Mouse (Mus musculus): Measurements from ENCODE around the gene Ngdn. TPM values are rescaled to one million over a fixed set of nuclear protein-coding genes. Genes with fewer than 3 reads are reported as not detected.

Ngdn gene
- polyA plus RNA-seq, 1 experiment from 2014 or later: 55.7 TPM

DNA sequence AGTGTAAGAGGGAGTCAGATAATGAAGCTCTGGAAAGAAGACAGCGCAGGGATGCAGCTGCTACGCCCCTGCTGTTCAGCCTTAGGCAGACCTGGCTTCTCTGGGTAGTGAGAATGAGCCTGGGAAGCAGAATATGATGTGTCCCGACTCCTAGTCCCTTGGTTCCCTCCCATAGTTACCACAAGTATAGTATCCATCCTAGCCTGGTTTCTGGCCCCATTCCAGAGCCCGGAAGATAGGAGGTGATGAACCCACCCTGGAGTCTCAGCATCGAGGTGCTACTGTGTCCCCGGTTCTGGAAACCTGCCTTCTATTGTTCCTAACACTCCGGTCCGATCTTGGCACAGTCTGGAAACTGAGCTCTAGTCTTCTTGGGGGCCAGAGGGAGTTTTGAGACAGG lies 6.8 kb upstream of the Ngdn start:
- ATAC-seq (ENCODE audit: insufficient number of reproducible peaks, low FRiP score): no peak
- Histone ChIP-seq H3K9ac (no peak overlapping the region), H3K4me2 (no peak overlapping the region), H3K27me3 (replicated peaks) (peaks cover 6% of the 10 kb centered on the region), H3K4me3 (no peak overlapping the region), H3K9me3 (replicated peaks) (peaks cover 3% of the 10 kb centered on the region), H3K27ac (ENCODE audit: poor library complexity, severe bottlenecking) (peak overlapping the region; percentile 65), H3K36me3 (no peaks in the 10 kb centered on the region), H3K4me1 (replicated peaks) (peaks cover 55% of the 10 kb centered on the region)
- 71% methylated on average over 8 of the region's 8 CpGs for WGBS

DNA sequence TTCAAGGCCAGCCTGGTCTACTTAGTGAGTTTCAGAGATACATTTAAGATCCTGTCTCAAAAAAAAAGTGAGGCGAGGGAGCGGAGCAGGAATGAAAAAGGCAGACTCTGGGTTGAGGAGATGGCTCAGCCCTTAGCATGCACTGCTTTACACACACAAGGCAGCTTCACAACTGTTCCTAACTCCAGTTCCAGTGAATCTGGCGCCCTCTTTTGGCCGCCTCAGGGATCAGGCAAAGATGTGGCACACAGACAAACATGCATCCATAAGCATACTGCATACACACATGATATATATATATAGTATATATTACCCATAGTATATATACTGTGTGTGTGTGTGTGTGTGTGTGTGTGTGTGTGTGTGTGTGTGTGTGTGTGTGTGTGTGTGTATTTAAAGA lies 4.1 kb upstream of the Ngdn start:
- Histone ChIP-seq H3K9me3 (replicated peaks) (peaks cover 3% of the 10 kb centered on the region), H3K27ac (ENCODE audit: poor library complexity, severe bottlenecking) (no peak overlapping the region), H3K4me2 (no peak overlapping the region), H3K4me1 (replicated peaks) (peaks cover 29% of the 10 kb centered on the region), H3K9ac (no peak overlapping the region), H3K36me3 (no peaks in the 10 kb centered on the region), H3K27me3 (replicated peaks) (peaks cover 6% of the 10 kb centered on the region), H3K4me3 (no peak overlapping the region)
- ATAC-seq (ENCODE audit: insufficient number of reproducible peaks, low FRiP score): no peak
- WGBS: 63% methylated on average over 4 of the region's 4 CpGs

DNA sequence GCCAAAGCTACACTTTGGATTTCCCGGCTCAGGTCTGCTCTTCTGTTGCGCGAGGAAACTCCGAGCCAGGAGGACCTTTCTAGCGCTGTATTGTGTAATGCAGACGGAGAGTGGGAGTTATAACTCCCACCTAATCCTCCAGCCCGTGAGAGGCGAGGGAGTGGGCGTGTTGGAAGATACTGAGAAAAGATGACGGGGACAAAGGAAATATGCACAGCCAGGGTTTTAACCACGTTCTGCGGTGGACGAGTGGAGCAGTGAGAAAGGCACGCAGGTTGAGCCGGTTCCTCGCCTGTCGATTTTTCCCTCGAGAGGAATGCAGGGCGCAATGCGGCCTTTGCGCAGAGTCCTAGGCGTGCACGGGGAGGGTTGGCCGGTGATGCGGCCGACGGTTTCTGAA lies 663 bp upstream of the Ngdn start:
- Histone ChIP-seq H3K27me3 (replicated peaks) (no peaks in the 10 kb centered on the region), H3K4me2 (peak overlapping the region; percentile 81), H3K27ac (ENCODE audit: poor library complexity, severe bottlenecking) (peak overlapping the region; percentile 96), H3K9me3 (replicated peaks) (peaks cover 3% of the 10 kb centered on the region), H3K36me3 (peaks cover 19% of the 10 kb centered on the region), H3K9ac (peak overlapping the region; percentile 71), H3K4me3 (peak overlapping the region; percentile 54), H3K4me1 (replicated peaks) (peaks cover 12% of the 10 kb centered on the region)
- ATAC-seq (ENCODE audit: insufficient number of reproducible peaks, low FRiP score): peak; percentile 60
- under 1% methylated on average over 27 of the region's 27 CpGs for WGBS

DNA sequence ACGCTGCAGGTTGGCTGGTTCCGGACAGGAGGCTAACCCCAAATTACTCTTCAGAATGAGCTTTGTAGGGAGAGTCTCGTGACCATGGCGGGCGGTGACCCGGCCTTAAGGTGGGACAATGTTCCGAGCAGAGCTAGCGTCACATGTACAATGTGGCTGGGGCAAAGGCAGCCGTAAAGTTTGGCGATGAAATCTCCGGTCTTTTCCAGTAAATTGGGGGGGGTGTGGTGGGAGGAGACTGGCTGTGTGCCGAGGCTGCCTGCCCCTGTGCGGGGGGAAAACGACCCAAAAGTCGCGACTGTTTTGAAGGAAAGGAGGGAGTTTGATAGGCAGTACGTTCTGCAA lies 485 bp downstream of the Ngdn start:
- peak overlapping the region; percentile 83 for H3K4me2 ChIP-seq
- no peaks in the 10 kb centered on the region for H3K27me3 ChIP-seq (replicated peaks)
- peak overlapping the region; percentile 71 for H3K9ac ChIP-seq
- peaks cover 3% of the 10 kb centered on the region for H3K9me3 ChIP-seq (replicated peaks)
- H3K36me3 ChIP-seq: peaks cover 25% of the 10 kb centered on the region
- H3K4me3 ChIP-seq: peak overlapping the region; percentile 59
- H3K27ac ChIP-seq (ENCODE audit: poor library complexity, severe bottlenecking): peak overlapping the region; percentile 44; the same call in 1 of the 2 replicates
- ATAC-seq (ENCODE audit: insufficient number of reproducible peaks, low FRiP score): peak; percentile 20; the same call in 1 of the 2 replicates
- WGBS: under 1% methylated on average over 17 of the region's 17 CpGs
- peaks cover 6% of the 10 kb centered on the region; the same call in 1 of the 2 replicates for H3K4me1 ChIP-seq (replicated peaks)

DNA sequence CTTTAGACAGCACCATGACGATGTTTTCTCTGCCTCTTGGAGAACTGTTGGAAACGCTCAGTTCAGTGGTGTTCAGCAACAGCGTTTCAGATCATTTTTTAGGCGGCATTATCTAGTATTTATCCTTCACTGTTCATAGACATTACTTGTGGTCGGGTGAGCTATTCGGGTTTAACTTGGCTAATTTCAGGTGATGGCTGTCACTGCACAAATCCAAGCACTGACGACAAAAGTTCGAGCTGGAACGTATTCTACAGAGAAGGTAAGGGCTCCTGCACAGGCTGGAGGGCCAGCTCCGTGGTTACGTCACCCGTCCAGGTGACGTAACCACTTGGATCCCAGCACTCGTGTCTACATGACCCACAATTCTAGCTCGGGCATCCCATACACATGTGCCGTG lies 1.6 kb downstream of the Ngdn start:
- peaks cover 36% of the 10 kb centered on the region for H3K36me3 ChIP-seq
- H3K4me2 ChIP-seq: no peak overlapping the region
- no peak for ATAC-seq (ENCODE audit: insufficient number of reproducible peaks, low FRiP score)
- 89% methylated on average over 16 of the region's 16 CpGs for WGBS
- H3K9me3 ChIP-seq (replicated peaks): no peaks in the 10 kb centered on the region
- peaks cover 6% of the 10 kb centered on the region; the same call in 1 of the 2 replicates for H3K4me1 ChIP-seq (replicated peaks)
- no peak overlapping the region for H3K9ac ChIP-seq
- H3K27me3 ChIP-seq (replicated peaks): no peaks in the 10 kb centered on the region
- H3K4me3 ChIP-seq: no peak overlapping the region
- no peak overlapping the region for H3K27ac ChIP-seq (ENCODE audit: poor library complexity, severe bottlenecking)

DNA sequence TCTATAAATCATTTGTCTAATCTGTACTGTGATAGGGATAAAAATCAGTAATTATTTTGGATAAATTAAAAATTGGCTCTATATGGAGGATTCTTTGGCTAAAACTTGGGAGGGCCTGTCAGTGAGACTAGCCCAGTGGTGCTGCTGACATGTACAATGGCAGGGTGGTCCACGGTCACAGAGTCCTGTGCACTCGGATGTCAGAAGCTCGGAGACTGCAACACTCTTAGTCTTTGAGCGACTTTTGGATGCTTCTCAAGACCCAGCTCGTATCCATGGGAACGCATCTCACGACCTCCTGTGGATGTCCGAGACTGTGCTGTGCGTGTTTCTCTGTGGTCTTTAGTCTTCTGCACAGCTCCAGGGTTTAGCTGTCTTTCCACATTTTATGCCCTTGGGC lies 5.1 kb downstream of the Ngdn start:
- no peaks in the 10 kb centered on the region for H3K9me3 ChIP-seq (replicated peaks)
- ATAC-seq (ENCODE audit: insufficient number of reproducible peaks, low FRiP score): no peak
- 90% methylated on average over 9 of the region's 9 CpGs for WGBS
- peaks cover 69% of the 10 kb centered on the region for H3K36me3 ChIP-seq
- H3K9ac ChIP-seq: no peak overlapping the region
- no peak overlapping the region for H3K4me3 ChIP-seq
- no peaks in the 10 kb centered on the region for H3K27me3 ChIP-seq (replicated peaks)
- no peak overlapping the region for H3K27ac ChIP-seq (ENCODE audit: poor library complexity, severe bottlenecking)
- H3K4me2 ChIP-seq: no peak overlapping the region
- H3K4me1 ChIP-seq (replicated peaks): 0 out of 2 replicates have a peak, but pooled peaks cover 6% of the 10 kb centered on the region

DNA sequence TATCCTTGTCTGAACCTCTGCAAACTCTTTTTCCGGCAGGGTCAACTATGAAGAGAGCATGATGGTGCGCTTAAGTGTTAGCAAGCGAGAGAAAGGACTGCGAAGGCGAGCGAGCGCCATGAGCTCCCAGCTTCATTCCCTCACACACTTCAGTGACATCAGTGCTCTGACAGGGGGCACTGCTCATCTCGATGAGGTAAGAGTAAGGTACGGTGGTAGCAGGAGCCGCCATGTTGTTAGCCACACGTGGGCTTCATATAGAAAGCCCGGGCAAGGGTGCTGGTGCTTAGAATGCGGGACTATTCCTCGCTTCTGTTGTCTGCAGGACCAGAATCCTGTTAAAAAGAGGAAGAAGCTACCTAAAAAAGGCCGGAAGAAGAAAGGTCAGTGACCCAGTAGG lies 7.8 kb downstream of the Ngdn start:
- Histone ChIP-seq H3K4me1 (replicated peaks) (peaks cover 9% of the 10 kb centered on the region), H3K4me2 (no peak overlapping the region), H3K27me3 (replicated peaks) (no peaks in the 10 kb centered on the region), H3K36me3 (peaks cover 64% of the 10 kb centered on the region), H3K9ac (no peak overlapping the region), H3K4me3 (no peak overlapping the region), H3K9me3 (replicated peaks) (no peaks in the 10 kb centered on the region), H3K27ac (ENCODE audit: poor library complexity, severe bottlenecking) (no peak overlapping the region)
- 87% methylated on average over 15 of the region's 15 CpGs for WGBS
- ATAC-seq (ENCODE audit: insufficient number of reproducible peaks, low FRiP score): no peak

DNA sequence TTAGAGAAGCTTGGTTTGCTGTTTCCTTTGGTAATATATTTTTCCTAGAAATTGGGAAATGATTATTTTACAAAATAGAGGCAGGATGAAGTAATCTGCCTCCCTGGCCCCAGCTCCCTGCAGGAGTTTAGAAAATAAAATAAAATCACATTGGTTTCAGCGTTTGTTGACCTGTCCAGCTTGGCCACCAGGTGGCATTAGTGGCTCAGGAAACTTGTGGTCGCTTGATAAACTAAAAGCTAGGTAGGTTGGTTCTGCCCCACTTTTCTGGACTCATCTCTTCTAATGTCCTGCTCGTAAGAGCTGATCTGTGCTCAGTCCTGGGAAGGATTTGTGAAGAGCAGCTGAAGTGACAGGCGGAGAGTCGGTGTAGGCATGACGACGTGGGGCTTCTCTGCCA lies 9.0 kb downstream of the Ngdn start:
- Histone ChIP-seq H3K27me3 (replicated peaks) (no peaks in the 10 kb centered on the region), H3K9ac (no peak overlapping the region), H3K4me3 (no peak overlapping the region), H3K4me2 (no peak overlapping the region), H3K4me1 (replicated peaks) (peaks cover 10% of the 10 kb centered on the region), H3K9me3 (replicated peaks) (no peaks in the 10 kb centered on the region), H3K27ac (ENCODE audit: poor library complexity, severe bottlenecking) (no peak overlapping the region), H3K36me3 (peaks cover 57% of the 10 kb centered on the region)
- no peak for ATAC-seq (ENCODE audit: insufficient number of reproducible peaks, low FRiP score)
- 64% methylated on average over 7 of the region's 7 CpGs for WGBS

DNA sequence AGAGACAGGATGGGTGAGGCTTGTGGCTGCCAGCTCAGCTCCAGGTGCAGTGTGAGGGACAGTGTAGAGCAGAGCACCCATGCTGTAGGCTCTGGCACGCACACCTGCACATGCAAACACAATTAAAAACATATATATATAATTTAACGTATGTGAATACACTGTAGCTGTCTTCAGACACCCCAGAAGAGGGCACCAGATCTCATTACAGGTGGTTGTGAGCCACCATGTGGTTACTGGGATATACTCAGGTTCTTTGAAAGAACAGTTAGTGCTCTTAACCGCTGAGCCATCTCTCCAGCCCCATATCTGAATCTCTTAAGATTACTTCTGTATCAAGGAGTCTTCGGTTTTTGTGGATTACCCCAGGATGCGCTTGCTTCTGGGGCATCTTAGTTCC lies 10.3 kb downstream of the Ngdn start:
- no peak overlapping the region for H3K9ac ChIP-seq
- no peaks in the 10 kb centered on the region for H3K27me3 ChIP-seq (replicated peaks)
- H3K27ac ChIP-seq (ENCODE audit: poor library complexity, severe bottlenecking): no peak overlapping the region
- no peak for ATAC-seq (ENCODE audit: insufficient number of reproducible peaks, low FRiP score)
- peaks cover 50% of the 10 kb centered on the region for H3K36me3 ChIP-seq
- peaks cover 10% of the 10 kb centered on the region for H3K4me1 ChIP-seq (replicated peaks)
- no peak overlapping the region for H3K4me3 ChIP-seq
- no peak overlapping the region for H3K4me2 ChIP-seq
- 78% methylated on average over 5 of the region's 5 CpGs for WGBS
- no peaks in the 10 kb centered on the region for H3K9me3 ChIP-seq (replicated peaks)

DNA sequence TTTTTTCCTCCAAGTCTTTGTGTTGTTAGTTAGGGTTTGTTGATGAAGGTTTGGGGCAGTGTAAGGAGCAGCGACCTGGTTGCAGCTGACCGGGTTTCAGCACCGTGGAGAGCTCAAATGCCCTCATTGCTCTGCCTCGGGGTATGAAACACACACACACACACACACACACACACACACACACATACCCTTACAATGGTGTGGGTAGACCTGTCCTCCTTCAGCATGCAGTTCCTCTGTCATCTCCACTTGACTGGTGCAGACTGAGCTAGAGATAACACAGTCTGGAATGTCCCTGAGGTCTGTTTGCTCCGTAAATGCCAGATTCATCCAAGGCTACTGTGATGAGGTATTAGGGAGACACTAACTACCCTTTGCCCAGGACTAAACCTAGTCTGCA lies 12.0 kb downstream of the Ngdn start:
- H3K27ac ChIP-seq (ENCODE audit: poor library complexity, severe bottlenecking): no peak overlapping the region
- H3K4me2 ChIP-seq: no peak overlapping the region
- peaks cover 10% of the 10 kb centered on the region for H3K4me1 ChIP-seq (replicated peaks)
- H3K9ac ChIP-seq: no peak overlapping the region
- 5% methylated on average over 5 of the region's 5 CpGs for whole genome bisulfite sequencing
- H3K27me3 ChIP-seq (replicated peaks): 0 out of 2 replicates have a peak, but pooled peaks cover under 1% of the 10 kb centered on the region
- H3K36me3 ChIP-seq: peaks cover 33% of the 10 kb centered on the region
- H3K9me3 ChIP-seq (replicated peaks): no peaks in the 10 kb centered on the region
- no peak overlapping the region for H3K4me3 ChIP-seq
- no peak for ATAC-seq (ENCODE audit: insufficient number of reproducible peaks, low FRiP score)

DNA sequence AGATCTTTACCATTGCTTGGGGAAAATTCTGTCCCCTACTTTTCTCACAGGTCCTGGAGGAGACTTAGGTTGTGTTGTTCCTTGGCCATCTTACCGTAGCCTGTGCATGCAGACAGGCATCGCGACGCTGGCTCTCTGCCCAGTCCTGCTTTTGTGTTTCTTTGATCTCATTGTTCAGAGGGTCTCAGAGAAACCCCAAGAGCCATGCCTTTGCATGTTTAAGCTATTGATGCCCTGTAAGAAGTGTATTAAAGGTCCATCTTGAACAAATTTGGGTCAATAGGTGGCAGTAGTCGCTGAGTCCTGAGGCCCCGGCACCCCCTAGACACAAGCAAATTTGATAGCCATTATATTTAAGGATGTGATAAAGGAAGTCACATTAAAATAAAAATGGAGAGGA lies 12.4 kb downstream of the Ngdn start:
- H3K27ac ChIP-seq (ENCODE audit: poor library complexity, severe bottlenecking): no peak overlapping the region
- H3K27me3 ChIP-seq (replicated peaks): 0 out of 2 replicates have a peak, but pooled peaks cover 3% of the 10 kb centered on the region
- H3K4me1 ChIP-seq (replicated peaks): peaks cover 10% of the 10 kb centered on the region
- no peak overlapping the region for H3K4me3 ChIP-seq
- no peak overlapping the region for H3K9ac ChIP-seq
- H3K4me2 ChIP-seq: no peak overlapping the region
- ATAC-seq (ENCODE audit: insufficient number of reproducible peaks, low FRiP score): no peak
- peaks cover 29% of the 10 kb centered on the region for H3K36me3 ChIP-seq
- H3K9me3 ChIP-seq (replicated peaks): no peaks in the 10 kb centered on the region
- 31% methylated on average over 6 of the region's 6 CpGs for WGBS

DNA sequence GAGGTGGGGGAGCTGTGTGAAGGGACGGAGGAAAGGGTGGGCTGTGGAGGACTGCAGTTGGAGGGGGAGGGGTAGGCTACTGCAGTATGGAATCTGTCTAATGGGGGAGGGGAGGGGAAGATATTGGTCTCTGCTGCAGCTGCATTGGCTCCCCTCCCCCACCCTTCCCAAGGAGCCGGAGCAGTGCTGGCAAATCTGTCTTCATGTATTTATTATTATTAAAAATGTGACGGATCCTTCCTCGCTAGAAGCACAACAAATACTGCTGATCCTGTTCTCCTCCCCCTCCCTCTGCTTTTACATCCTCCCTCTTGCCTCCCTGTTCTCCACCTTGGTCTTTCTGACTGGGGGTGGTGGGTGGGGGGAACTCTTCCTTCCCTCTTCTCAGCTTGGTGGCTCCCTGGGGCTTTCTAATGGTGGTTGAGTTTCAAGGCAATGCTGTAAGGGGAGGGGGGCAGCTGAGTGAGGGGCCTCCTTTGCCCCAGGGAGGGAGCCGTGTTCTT lies 13.1 kb downstream of the Ngdn start:
- peaks cover 22% of the 10 kb centered on the region for H3K36me3 ChIP-seq
- WGBS: 14% methylated on average over 5 of the region's 5 CpGs
- H3K4me3 ChIP-seq: no peak overlapping the region
- ATAC-seq (ENCODE audit: insufficient number of reproducible peaks, low FRiP score): no peak
- H3K27me3 ChIP-seq (replicated peaks): peaks cover 3% of the 10 kb centered on the region; the same call in 1 of the 2 replicates
- no peak overlapping the region for H3K9ac ChIP-seq
- no peaks in the 10 kb centered on the region for H3K9me3 ChIP-seq (replicated peaks)
- H3K4me1 ChIP-seq (replicated peaks): peaks cover 10% of the 10 kb centered on the region
- H3K27ac ChIP-seq (ENCODE audit: poor library complexity, severe bottlenecking): no peak overlapping the region
- no peak overlapping the region for H3K4me2 ChIP-seq
